ENCODE assay signal across 8 mouse cellular contexts in genomic region chr4:132922061-132922530, GRCm38 (mm10). TPM values are rescaled to one million over a fixed set of nuclear protein-coding genes. Genes with fewer than 3 reads are reported as not detected.
DNase-seq lines count a peak whose midpoint lies in the region; ATAC-seq and TF ChIP-seq lines count a peak whose summit lies in the region.

No protein-coding gene starts in this region.

- peaks cover 4% of the 10 kb centered on the region for H3K4me1 ChIP-seq in heart, adult 2 months (ENCODE audit: control insufficient read depth, insufficient read depth, low read length)
- H3K4me1 ChIP-seq in CH12.LX (ENCODE audit: control insufficient read depth in 1 of 2, insufficient read depth in 2 of 2), result peaks cover 0 to 11% of the 10 kb centered on the region in 2 experiments; a peak in 2 of 4 replicates
- peaks cover 27% of the 10 kb centered on the region for H3K4me1 ChIP-seq in embryonic facial prominence, embryonic 10.5 days
- peaks cover 23% of the 10 kb centered on the region for H3K4me1 ChIP-seq in liver, postnatal 0 days (ENCODE audit: insufficient read depth)
- peaks cover 15% of the 10 kb centered on the region for H3K4me1 ChIP-seq in neural tube, embryonic 15.5 days

- TF ChIP-seq RAD21 in CH12.LX (IDR thresholded peaks at IDR 0.05; ENCODE audit: low read depth, low read length), result no peak

- no peak; the same call in 1 of the 2 replicates for TF ChIP-seq POLR2A in heart, adult 2 months (IDR thresholded peaks at IDR 0.05; ENCODE audit: insufficient read depth, low read depth, low read length)
- TF ChIP-seq POLR2A in CH12.LX (IDR thresholded peaks at IDR 0.05; ENCODE audit: low read depth, low read length), result no peak

- 1% methylated on average over 50 of the region's 50 CpGs for WGBS in heart, adult 2 months
- under 1% methylated on average over 50 of the region's 50 CpGs for WGBS in embryonic facial prominence, embryonic 10.5 days
- WGBS in liver, postnatal 0 days (ENCODE audit: insufficient replicate concordance), result 2% methylated on average over 34 of the region's 50 CpGs
- WGBS in neural tube, embryonic 15.5 days, result under 1% methylated on average over 44 of the region's 50 CpGs

- H3K4me2 ChIP-seq in CH12.LX (ENCODE audit: insufficient read depth, low read depth, poor library complexity, severe bottlenecking), result peak overlapping the region; percentile 91; the same call in 1 of the 2 replicates
- peak overlapping the region; percentile 66 for H3K4me2 ChIP-seq in liver, postnatal 0 days (ENCODE audit: low read depth, low read length)
- H3K4me2 ChIP-seq in neural tube, embryonic 15.5 days, result peak overlapping the region; percentile 60

- no peak for DNase-seq in heart, adult 2 months
- DNase-seq in heart, postnatal 10 days, result no peak
- DNase-seq in CH12.LX (ENCODE audit: extremely low read depth), result no peak
- DNase-seq in embryonic facial prominence, embryonic 10.5 days (ENCODE audit: low spot score), result no peak
- DNase-seq in heart, postnatal 4 days, result peak; percentile 63
- no peak for DNase-seq in liver, postnatal 0 days
- no peak for DNase-seq in urinary bladder, adult 2 months (ENCODE audit: low spot score)

- no peak for TF ChIP-seq EP300 in heart, adult 2 months (IDR thresholded peaks at IDR 0.05; ENCODE audit: insufficient read depth, low read depth, low read length)
- TF ChIP-seq EP300 in CH12.LX (IDR thresholded peaks at IDR 0.05; ENCODE audit: low read length), result no peak
- TF ChIP-seq EP300 in liver, postnatal 0 days (IDR thresholded peaks at IDR 0.05; ENCODE audit: low read depth), result no peak

- no peaks in the 10 kb centered on the region for H3K79me2 ChIP-seq in heart, adult 2 months (replicated peaks; ENCODE audit: control insufficient read depth, insufficient read depth, low read length)
- H3K79me2 ChIP-seq in CH12.LX (replicated peaks; ENCODE audit: control insufficient read depth, extremely low read depth, insufficient read depth, poor library complexity, severe bottlenecking), result no peaks in the 10 kb centered on the region

- peak overlapping the region; percentile 99 for H3K9ac ChIP-seq in heart, adult 2 months (ENCODE audit: low read depth, low read length)
- peak overlapping the region; percentile 82 for H3K9ac ChIP-seq in CH12.LX (ENCODE audit: insufficient read depth, low read depth)
- peak overlapping the region; percentile 99 for H3K9ac ChIP-seq in liver, postnatal 0 days (replicated peaks)
- peak overlapping the region; percentile 96 for H3K9ac ChIP-seq in neural tube, embryonic 15.5 days (replicated peaks)

- no peaks in the 10 kb centered on the region for H3K36me3 ChIP-seq in heart, adult 2 months (ENCODE audit: control insufficient read depth, insufficient read depth, low read length)
- peaks cover 5 to 11% of the 10 kb centered on the region in 2 experiments for H3K36me3 ChIP-seq in CH12.LX (replicated peaks in 1 of 2; ENCODE audit: control insufficient read depth in 1 of 2, insufficient read depth in 1 of 2, low read length in 1 of 2)
- peaks cover 29% of the 10 kb centered on the region for H3K36me3 ChIP-seq in embryonic facial prominence, embryonic 10.5 days (replicated peaks)
- peaks cover 17% of the 10 kb centered on the region for H3K36me3 ChIP-seq in liver, postnatal 0 days (replicated peaks; ENCODE audit: insufficient read depth, low read length)
- peaks cover 25% of the 10 kb centered on the region for H3K36me3 ChIP-seq in neural tube, embryonic 15.5 days

- dilution Hi-C loops in CH12.LX (cut with MboI; ENCODE audit: extremely low pct_ligation_motif_present, extremely low pct_unique_long_range_greater_than_20kb, low sequenced_read_pairs), result no loop called here

- H3K4me3 ChIP-seq in heart, adult 2 months, result peak overlapping the region; percentile 80
- peak overlapping the region; percentile 67 to 98 (median 89) for H3K4me3 ChIP-seq in CH12.LX (replicated peaks in 1 of 3; ENCODE audit: low read depth in 2 of 3, low read length in 2 of 3, poor library complexity in 1 of 3)
- peak overlapping the region; percentile 83 for H3K4me3 ChIP-seq in embryonic facial prominence, embryonic 10.5 days
- H3K4me3 ChIP-seq in liver, postnatal 0 days (ENCODE audit: low read depth, low read length), result peak overlapping the region; percentile 96
- peak overlapping the region; percentile 100 for H3K4me3 ChIP-seq in neural tube, embryonic 15.5 days (replicated peaks)

- ATAC-seq in liver, postnatal 0 days, result peak; percentile 49
- ATAC-seq in neural tube, embryonic 15.5 days (ENCODE audit: low FRiP score), result peak; percentile 64

- intact Hi-C loops in heart, adult 2 months (cut with DNase I), result loop anchor here (1.0 to 5.0 kb wide), 2 partner anchors 38 to 80 kb away; partner anchors contain the start of genes Ppp1r8 and Stx12
- intact Hi-C loops in heart, postnatal 10 days (cut with DNase I), result loop anchor here (5.0 kb wide), 2 partner anchors 80 to 155 kb away; partner anchors contain the start of genes Ppp1r8 and Rpa2

- TF ChIP-seq CTCF in heart, adult 2 months (IDR thresholded peaks at IDR 0.05), result peak; percentile 19; the same call in 1 of the 2 replicates
- TF ChIP-seq CTCF in CH12.LX (conservative IDR thresholded peaks at IDR 0.05 in 1 of 2, IDR thresholded peaks at IDR 0.05 in 1 of 2; ENCODE audit: low read depth in 2 of 2, low read length in 2 of 2), result no peak
- TF ChIP-seq CTCF in liver, postnatal 0 days (IDR thresholded peaks at IDR 0.05; ENCODE audit: low read depth), result no peak

- H3K27ac ChIP-seq in heart, adult 2 months, result peak overlapping the region; percentile 99
- peak overlapping the region; percentile 52 for H3K27ac ChIP-seq in CH12.LX (ENCODE audit: insufficient read depth, low read depth)
- peak overlapping the region; percentile 85 for H3K27ac ChIP-seq in embryonic facial prominence, embryonic 10.5 days (replicated peaks)
- H3K27ac ChIP-seq in liver, postnatal 0 days (ENCODE audit: low read depth), result peak overlapping the region; percentile 98
- H3K27ac ChIP-seq in neural tube, embryonic 15.5 days (replicated peaks), result peak overlapping the region; percentile 93

- in situ Hi-C loops in CH12.LX (cut with MboI; ENCODE audit: low pct_ligation_motif_present, low pct_unique_long_range_greater_than_20kb, low sequenced_read_pairs), result no loop called here

- H3K27me3 ChIP-seq in heart, adult 2 months (ENCODE audit: control insufficient read depth, insufficient read depth, low read length), result no peaks in the 10 kb centered on the region
- peaks cover 13% of the 10 kb centered on the region for H3K27me3 ChIP-seq in CH12.LX (replicated peaks)
- H3K27me3 ChIP-seq in embryonic facial prominence, embryonic 10.5 days (replicated peaks; ENCODE audit: low read depth, poor library complexity, severe bottlenecking), result no peaks in the 10 kb centered on the region
- H3K27me3 ChIP-seq in liver, postnatal 0 days (ENCODE audit: insufficient read depth, low read length), result no peaks in the 10 kb centered on the region
- H3K27me3 ChIP-seq in neural tube, embryonic 15.5 days (replicated peaks), result no peaks in the 10 kb centered on the region

- no peaks in the 10 kb centered on the region for H3K9me3 ChIP-seq in CH12.LX (replicated peaks; ENCODE audit: low read length)
- no peaks in the 10 kb centered on the region for H3K9me3 ChIP-seq in embryonic facial prominence, embryonic 10.5 days
- H3K9me3 ChIP-seq in liver, postnatal 0 days (ENCODE audit: low read length), result no peaks in the 10 kb centered on the region
- no peaks in the 10 kb centered on the region for H3K9me3 ChIP-seq in neural tube, embryonic 15.5 days (replicated peaks)

TF ChIP-seq in CH12.LX, 34 proteins besides CTCF, POLR2A, EP300 and RAD21:
- TF ChIP-seq POLR2AphosphoS2 (IDR thresholded peaks at IDR 0.05; ENCODE audit: low read depth, low read length), result no peak
- TF ChIP-seq SIN3A (IDR thresholded peaks at IDR 0.05; ENCODE audit: low read length), result peak; percentile 60; the same call in 1 of the 2 replicates
- TF ChIP-seq ZC3H11A (IDR thresholded peaks at IDR 0.05; ENCODE audit: low read depth, low read length), result no peak

RNA-seq across cellular contexts. Expression of gene Fam76a, which starts 0.3 kb away (rescaled TPM):
- total RNA-seq in heart, adult 2 months (2021), result 10 to 100 TPM; 29.5 to 45.1 TPM
- polyA plus RNA-seq in heart, adult 2 months (2012; rRNA removed), result 13.3 and 16.3 TPM in 2 replicates
- 10 to 100 TPM; 40.7 to 43.5 TPM for total RNA-seq in heart, postnatal 10 days (2021)
- total RNA-seq in CH12.LX (2012; rRNA removed) (10.0 and 10.8 TPM in 2 replicates), CH12.LX (2014; rRNA removed) (11.5 and 11.9 TPM in 2 replicates)
- 8.3 and 10.3 TPM in 2 replicates for polyA plus RNA-seq in CH12.LX (2012; ENCODE audit: insufficient read length, low read depth)
- 31.0 and 32.1 TPM in 2 replicates for polyA plus RNA-seq in embryonic facial prominence, embryonic 10.5 days (2016; fragmentation: Nextera tagmentation; extraction: Ambion mirVana)
- 10 to 100 TPM; 33.5 to 38.1 TPM for total RNA-seq in heart, postnatal 4 days (2021)
- 21.7 and 22.5 TPM in 2 replicates for polyA plus RNA-seq in liver, postnatal 0 days (2015; fragmentation: Nextera tagmentation; extraction: Ambion mirVana)
- polyA plus RNA-seq in neural tube, embryonic 15.5 days (2015; fragmentation: Nextera tagmentation; extraction: Ambion mirVana), result 37.3 and 37.5 TPM in 2 replicates
- 44.0 and 44.7 TPM in 2 replicates for polyA plus RNA-seq in urinary bladder, adult 2 months (2012; rRNA removed)

RNA-seq across cellular contexts. Expression of gene Stx12, which starts 37.8 kb away (rescaled TPM):
- total RNA-seq in heart, adult 2 months (2021), result 10 to 100 TPM; 32.5 to 32.8 TPM
- 16.2 and 31.7 TPM in 2 replicates for polyA plus RNA-seq in heart, adult 2 months (2012; rRNA removed)
- total RNA-seq in heart, postnatal 10 days (2021), result 10 to 100 TPM; 47.0 to 49.9 TPM
- total RNA-seq in CH12.LX (2012; rRNA removed) (12.4 and 14.5 TPM in 2 replicates), CH12.LX (2014; rRNA removed) (16.8 and 17.3 TPM in 2 replicates)
- polyA plus RNA-seq in CH12.LX (2012; ENCODE audit: insufficient read length, low read depth), result 15.7 and 16.3 TPM in 2 replicates
- 53.5 and 58.7 TPM in 2 replicates for polyA plus RNA-seq in embryonic facial prominence, embryonic 10.5 days (2016; fragmentation: Nextera tagmentation; extraction: Ambion mirVana)
- total RNA-seq in heart, postnatal 4 days (2021), result 10 to 100 TPM; 53.9 to 54.9 TPM
- 14.4 and 17.0 TPM in 2 replicates for polyA plus RNA-seq in liver, postnatal 0 days (2015; fragmentation: Nextera tagmentation; extraction: Ambion mirVana)
- polyA plus RNA-seq in neural tube, embryonic 15.5 days (2015; fragmentation: Nextera tagmentation; extraction: Ambion mirVana), result 124 and 134 TPM in 2 replicates
- polyA plus RNA-seq in urinary bladder, adult 2 months (2012; rRNA removed), result 76.3 and 100.0 TPM in 2 replicates

RNA-seq across cellular contexts. Expression of gene Fgr, which starts 51.8 kb away (rescaled TPM):
- under 1 TPM; 0.43 to 0.47 TPM for total RNA-seq in heart, adult 2 months (2021)
- polyA plus RNA-seq in heart, adult 2 months (2012; rRNA removed), result 0.73 and 1.7 TPM in 2 replicates
- total RNA-seq in heart, postnatal 10 days (2021), result under 1 TPM; 0.19 to 0.40 TPM
- 0.04 TPM in 2 replicates for total RNA-seq in CH12.LX (2012; rRNA removed)
- total RNA-seq in CH12.LX (2014; rRNA removed), result 0.13 and 0.23 TPM in 2 replicates
- 0.24 and 0.70 TPM in 2 replicates for polyA plus RNA-seq in CH12.LX (2012; ENCODE audit: insufficient read length, low read depth)
- 0.16 and 0.21 TPM in 2 replicates for polyA plus RNA-seq in embryonic facial prominence, embryonic 10.5 days (2016; fragmentation: Nextera tagmentation; extraction: Ambion mirVana)
- total RNA-seq in heart, postnatal 4 days (2021), result under 1 TPM; 0.33 to 0.43 TPM
- 3.8 and 4.0 TPM in 2 replicates for polyA plus RNA-seq in liver, postnatal 0 days (2015; fragmentation: Nextera tagmentation; extraction: Ambion mirVana)
- 0.23 and 0.91 TPM in 2 replicates for polyA plus RNA-seq in neural tube, embryonic 15.5 days (2015; fragmentation: Nextera tagmentation; extraction: Ambion mirVana)
- 1.3 and 1.8 TPM in 2 replicates for polyA plus RNA-seq in urinary bladder, adult 2 months (2012; rRNA removed)
